Mouse (Mus musculus) liver, postnatal 0 days (tissue): Measurements from ENCODE around the gene Cenpk.

Source experiments
- CTCF ChIP-seq: sonication (generic); IDR thresholded peaks from 2 replicates; pipeline ENCODE4 v1.5.1; 2016; ENCODE audit warnings: antibody characterized with exemption, low read depth
- EP300 ChIP-seq: IDR thresholded peaks from 2 replicates; pipeline ENCODE4 v1.6.1; 2016; ENCODE audit warnings: antibody characterized with exemption, low read depth, mild to moderate bottlenecking

- no peak for TF ChIP-seq EP300
- no peak for TF ChIP-seq CTCF
These were observed 57.4 kb downstream of the Cenpk start for GRCm38 (mm10) chr13:104285737-104286311.
